Mouse (Mus musculus) gastrocnemius, adult 8-10 months (tissue): ENCODE measurements around the gene Jarid2. TPM values are rescaled to one million over a fixed set of nuclear protein-coding genes. Genes with fewer than 3 reads are reported as not detected.

Experiments used
- DNase-seq, 2 experiments: peaks; one replicate each; pipeline ENCODE4 v3.0.0; 2022; ENCODE audit warnings: low spot score in 2 of 2
- total RNA-seq, 4 experiments: library from RNA; stranded (reverse); gene quantifications; 2 replicates each; pipeline ENCODE4 v1.2.4; 2022

Gene Jarid2
- total RNA-seq, 4 experiments from 2014 or later, result 19.1 to 26.3 (median 21.0) TPM

- peak in 1 of 2 experiments; percentile 10 for DNase-seq
These were observed 104.1 kb downstream of the Jarid2 start for GRCm38 (mm10) chr13:44833353-44833752.

- DNase-seq, result no peak
These were observed 108.2 kb downstream of the Jarid2 start for GRCm38 (mm10) chr13:44837445-44837844.

DNA sequence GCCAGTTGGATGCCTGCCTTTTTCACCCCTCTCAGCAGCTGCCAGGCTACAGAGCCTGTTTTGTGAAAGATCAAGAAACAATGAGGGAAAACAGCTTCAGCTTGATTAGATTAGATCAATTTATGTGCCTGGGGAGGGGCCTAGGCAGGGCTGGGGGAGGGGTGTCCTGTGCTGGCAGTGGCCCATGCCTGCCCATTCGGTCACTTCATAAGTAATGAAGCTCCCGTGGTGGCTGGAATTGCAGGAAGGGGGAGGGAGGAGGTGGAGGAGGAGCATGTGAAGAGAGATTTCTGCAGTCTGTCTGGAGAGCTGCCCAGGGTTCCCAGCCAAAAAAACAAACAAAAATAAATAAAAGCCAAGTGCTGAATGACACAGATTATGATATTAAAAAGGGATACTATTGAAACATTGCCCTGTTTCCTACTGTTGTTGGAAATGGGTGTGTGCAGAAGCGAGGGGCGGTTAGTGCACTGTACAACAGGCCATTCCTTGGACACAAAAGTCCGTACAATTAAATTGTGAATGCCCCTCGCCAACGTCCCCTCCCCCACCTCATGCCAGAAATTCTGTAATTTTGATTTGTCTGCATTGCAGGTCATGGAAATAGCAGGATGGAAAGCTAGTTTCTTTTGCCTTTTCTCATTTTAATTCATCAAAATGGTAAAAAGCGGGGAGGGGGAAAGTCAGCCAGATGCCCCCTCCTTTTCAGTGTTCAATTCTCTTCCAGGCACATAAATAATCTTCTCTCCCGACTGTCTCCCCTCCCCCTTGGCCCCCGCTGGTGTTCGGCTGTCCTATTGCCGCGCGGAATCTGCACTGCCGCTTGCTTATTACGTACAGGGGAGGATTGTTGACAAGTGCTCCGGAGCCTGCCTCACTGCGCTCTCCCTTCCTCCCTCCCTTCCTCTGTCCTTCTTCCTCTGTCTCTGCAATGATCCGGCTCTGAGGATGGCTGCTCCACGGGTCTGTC is 110.9 kb downstream of the Jarid2 start:
- DNase-seq, result peak; percentile 59 to 69

GRCm38 (mm10) chr13:44851426-44851825 is 122.2 kb downstream of the Jarid2 start:
- DNase-seq, result no peak

GRCm38 (mm10) chr13:44852024-44852423 is 122.8 kb downstream of the Jarid2 start:
- DNase-seq, result no peak

- no peak for DNase-seq
These were observed 136.3 kb downstream of the Jarid2 start for GRCm38 (mm10) chr13:44865566-44865965.

- no peak for DNase-seq
These were observed 138.9 kb downstream of the Jarid2 start for GRCm38 (mm10) chr13:44868037-44868650.

- peak; percentile 96 to 98 for DNase-seq
These were observed 140.3 kb downstream of the Jarid2 start for GRCm38 (mm10) chr13:44869418-44870119.

- DNase-seq, result no peak
These were observed 147.5 kb downstream of the Jarid2 start for GRCm38 (mm10) chr13:44876799-44877198.

- DNase-seq, result no peak
These were observed 151.7 kb downstream of the Jarid2 start for GRCm38 (mm10) chr13:44881001-44881400.

DNA sequence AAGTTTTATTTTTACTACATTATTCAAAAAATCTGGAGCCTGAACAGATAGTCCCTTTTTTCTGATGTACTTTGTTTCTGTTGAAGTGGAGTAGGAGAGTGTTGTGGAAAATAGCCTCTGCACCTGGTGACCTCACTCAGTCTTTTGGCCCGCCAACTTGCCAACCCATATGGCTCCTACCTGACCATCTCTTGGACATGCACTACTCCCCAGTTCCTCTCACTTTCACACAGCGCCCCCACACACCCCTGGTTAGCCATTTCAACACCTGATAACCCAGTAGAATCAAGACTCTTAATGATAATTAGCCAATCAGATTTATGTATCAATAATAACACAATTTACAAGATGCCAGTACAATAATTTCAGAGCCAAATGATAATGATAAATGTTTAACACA is 156.9 kb downstream of the Jarid2 start:
- DNase-seq, result no peak

DNA sequence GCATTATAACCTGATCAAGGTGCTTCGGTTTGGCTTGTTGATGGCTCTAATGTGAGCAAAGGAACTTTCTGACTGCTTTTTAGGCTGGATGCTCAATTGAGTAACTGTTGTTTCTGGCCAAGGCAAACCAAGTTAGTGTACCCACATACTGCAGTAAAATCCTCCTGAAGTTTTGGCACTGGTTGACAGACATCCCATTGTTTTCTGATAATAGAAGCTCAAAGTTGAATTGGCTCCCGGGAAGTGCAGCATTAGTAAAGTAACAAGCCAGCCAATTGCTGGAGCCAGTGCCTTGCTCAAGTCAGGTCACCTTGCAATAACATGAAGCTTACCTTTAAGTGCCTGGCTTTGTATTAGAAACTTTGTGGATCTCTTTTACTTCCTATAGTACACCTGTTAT is 161.3 kb downstream of the Jarid2 start:
- no peak for DNase-seq

DNA sequence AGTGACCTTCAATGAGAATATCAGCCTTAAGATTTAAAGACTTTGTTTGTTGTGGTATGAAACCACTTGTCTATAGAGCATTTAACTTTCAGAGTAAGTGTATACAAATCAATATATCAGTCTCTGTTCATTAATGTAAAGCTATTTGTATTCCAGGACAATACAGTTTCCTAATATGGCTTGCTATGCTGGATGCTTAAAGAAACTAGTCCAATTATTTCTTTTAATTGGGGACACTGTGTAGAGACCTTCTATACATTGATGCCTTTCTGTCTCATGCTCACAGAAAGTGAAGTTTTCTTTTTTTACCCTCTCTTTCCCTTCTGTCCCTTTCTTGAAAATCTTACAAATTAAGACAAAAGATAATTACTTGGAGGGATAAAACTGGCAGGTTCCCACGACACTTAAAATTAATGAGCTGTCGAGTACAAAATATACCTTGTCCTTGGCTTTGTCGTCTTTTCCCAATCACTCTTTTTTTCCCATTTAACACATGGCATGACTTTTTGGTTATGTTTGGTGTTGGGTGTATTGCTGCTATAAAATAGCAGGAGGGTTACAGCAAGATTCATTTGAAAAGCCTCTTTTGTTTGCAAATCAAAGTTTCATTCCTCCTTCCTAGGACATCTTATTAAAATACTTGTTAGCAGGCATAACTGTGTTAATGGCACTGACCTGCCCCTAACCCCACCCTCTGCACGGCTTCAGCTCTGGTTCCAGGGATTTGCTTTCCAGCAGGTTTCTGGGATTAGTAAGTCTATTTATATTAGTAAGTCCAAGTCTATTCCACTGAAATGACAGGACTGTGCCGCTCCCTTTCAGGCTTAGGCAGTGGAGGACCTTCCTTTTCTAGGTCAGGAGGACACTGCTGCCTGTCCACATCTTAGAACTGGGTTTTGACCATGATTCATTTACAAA is 162.8 kb downstream of the Jarid2 start:
- DNase-seq, result no peak

- DNase-seq, result no peak
These were observed 166.9 kb downstream of the Jarid2 start for GRCm38 (mm10) chr13:44896211-44896610.

DNA sequence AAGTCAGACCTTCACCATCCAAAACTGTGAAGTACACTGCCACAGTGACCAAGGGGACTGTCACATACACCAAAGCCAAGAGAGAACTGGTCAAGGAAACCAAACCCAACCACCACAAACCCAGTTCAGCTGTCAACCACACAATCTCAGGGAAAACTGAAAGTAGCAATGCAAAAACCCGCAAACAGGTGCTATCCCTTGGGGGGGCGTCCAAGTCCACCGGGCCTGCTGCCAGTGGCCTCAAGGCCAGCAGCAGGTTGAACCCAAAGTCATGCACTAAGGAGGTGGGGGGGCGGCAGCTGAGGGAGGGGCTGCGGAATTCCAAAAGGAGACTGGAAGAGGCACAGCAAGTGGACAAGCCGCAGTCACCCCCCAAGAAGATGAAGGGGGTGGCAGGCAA is 173.0 kb downstream of the Jarid2 start:
- DNase-seq, result no peak

- no peak for DNase-seq
These were observed 174.1 kb downstream of the Jarid2 start for GRCm38 (mm10) chr13:44903416-44903815.

- no peak for DNase-seq
These were observed 175.0 kb downstream of the Jarid2 start for GRCm38 (mm10) chr13:44904271-44904670.

DNA sequence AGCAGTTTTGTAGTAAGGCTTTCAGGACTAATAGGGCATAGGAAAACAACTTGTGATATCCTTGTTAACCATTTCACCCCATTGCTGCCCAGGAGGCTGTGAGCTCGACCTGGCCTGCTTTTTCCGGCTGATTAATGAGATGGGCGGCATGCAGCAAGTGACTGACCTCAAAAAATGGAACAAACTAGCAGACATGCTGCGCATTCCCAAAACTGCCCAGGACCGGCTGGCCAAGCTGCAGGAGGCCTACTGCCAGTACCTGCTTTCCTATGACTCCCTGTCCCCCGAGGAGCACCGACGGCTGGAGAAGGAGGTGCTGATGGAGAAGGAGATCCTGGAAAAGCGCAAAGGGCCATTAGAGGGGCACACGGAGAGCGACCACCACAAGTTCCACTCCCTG is 176.9 kb downstream of the Jarid2 start:
- DNase-seq, result no peak

DNA sequence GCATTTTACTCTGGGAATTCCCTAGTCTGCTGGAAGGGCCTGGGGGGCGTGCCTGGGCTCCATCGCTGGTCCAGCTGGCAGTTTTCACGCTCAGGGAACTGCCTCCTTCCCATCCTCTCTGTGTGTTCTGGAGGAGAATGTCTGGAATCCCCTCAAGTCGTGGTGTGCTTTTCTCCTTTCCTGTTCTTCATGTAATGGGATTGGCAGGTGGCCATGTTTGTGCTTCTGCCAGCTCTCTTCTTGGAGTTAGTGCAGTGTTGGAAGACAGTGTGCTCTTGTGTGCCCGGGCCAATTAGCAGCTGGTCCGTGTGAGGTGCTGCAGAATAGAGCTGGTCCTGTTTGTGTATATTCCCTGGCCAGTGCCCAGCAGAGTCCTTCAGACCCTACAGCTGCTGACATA is 178.4 kb downstream of the Jarid2 start:
- peak; percentile 91 to 93 for DNase-seq

GRCm38 (mm10) chr13:44908790-44909189 is 179.5 kb downstream of the Jarid2 start:
- no peak for DNase-seq

- DNase-seq, result peak; percentile 57 to 70
These were observed 183.6 kb downstream of the Jarid2 start for GRCm38 (mm10) chr13:44912851-44913250.
